Mouse (Mus musculus) cerebellum, postnatal 4 days (tissue): ENCODE data around the gene Fam92b.

Experiments used
- DNase-seq, 2 experiments: peaks; one replicate each; pipeline ENCODE4 v3.0.0; 2022; ENCODE audit warnings: low spot score in 2 of 2, mixed read lengths in 1 of 2

Fam92b gene

GRCm38 (mm10) chr8:120177318-120178123 lies at the start of gene Fam92b:
TSS of gene Fam92b (minus strand) at chr8:120177466.
- DNase-seq: peak in 1 of 2 experiments; percentile 68

- no peak for DNase-seq
Measured at GRCm38 (mm10) chr8:120225421-120226151, 48.3 kb upstream of the Fam92b start.

- DNase-seq: no peak
Measured at GRCm38 (mm10) chr8:120224521-120225420, 47.5 kb upstream of the Fam92b start.

GRCm38 (mm10) chr8:120222548-120222947 lies 45.3 kb upstream of the Fam92b start:
- DNase-seq: no peak

GRCm38 (mm10) chr8:120216855-120217830 lies 39.9 kb upstream of the Fam92b start:
- no peak for DNase-seq

GRCm38 (mm10) chr8:120215416-120216141 lies 38.3 kb upstream of the Fam92b start:
- DNase-seq: no peak

- DNase-seq: peak in 1 of 2 experiments; percentile 87
Measured at GRCm38 (mm10) chr8:120213939-120214338, 36.7 kb upstream of the Fam92b start.

GRCm38 (mm10) chr8:120213229-120213628 lies 36.0 kb upstream of the Fam92b start:
- DNase-seq: no peak

- no peak for DNase-seq
Measured at GRCm38 (mm10) chr8:120212596-120212995, 35.3 kb upstream of the Fam92b start.

- no peak for DNase-seq
Measured at GRCm38 (mm10) chr8:120211345-120211744, 34.1 kb upstream of the Fam92b start.

GRCm38 (mm10) chr8:120208113-120208512 lies 30.8 kb upstream of the Fam92b start:
- no peak for DNase-seq

- DNase-seq: no peak
Measured at GRCm38 (mm10) chr8:120207364-120207763, 30.1 kb upstream of the Fam92b start.

- DNase-seq: no peak
Measured at GRCm38 (mm10) chr8:120205916-120206315, 28.6 kb upstream of the Fam92b start.

- DNase-seq: no peak
Measured at GRCm38 (mm10) chr8:120204736-120205360, 27.6 kb upstream of the Fam92b start.

GRCm38 (mm10) chr8:120202546-120202945 lies 25.3 kb upstream of the Fam92b start:
- no peak for DNase-seq

GRCm38 (mm10) chr8:120201351-120201750 lies 24.1 kb upstream of the Fam92b start:
- no peak for DNase-seq

GRCm38 (mm10) chr8:120192118-120192517 lies 14.9 kb upstream of the Fam92b start:
- no peak for DNase-seq

GRCm38 (mm10) chr8:120191633-120192032 lies 14.4 kb upstream of the Fam92b start:
- no peak for DNase-seq

- DNase-seq: peak; percentile 64 to 76
Measured at GRCm38 (mm10) chr8:120190810-120191413, 13.6 kb upstream of the Fam92b start.
